Comparison of ENCODE assay signal across 10 mouse cellular contexts in genomic region chr10:69326433-69326832, GRCm38 (mm10). TPM values are rescaled to one million over a fixed set of nuclear protein-coding genes. Genes with fewer than 3 reads are reported as not detected.
DNase-seq lines count a peak whose midpoint lies in the region; ATAC-seq and TF ChIP-seq lines count a peak whose summit lies in the region.
"Had no signal": no experiment of that assay in that cellular context is flagged by ENCODE, and none has a peak within 500 bp of the region (broad histone marks: within the 10 kb centered on the region; RNA-seq: fewer than 3 reads in every experiment).

No protein-coding gene starts in this region.

- intact Hi-C loops in left cerebral cortex, postnatal 10 days (cut with DNase I) = no loop called here

- H3K9ac ChIP-seq in lung, embryonic 15.5 days = no peak overlapping the region
- no peak overlapping the region for H3K9ac ChIP-seq in intestine, postnatal 0 days (ENCODE audit: low read depth, low read length)
- H3K9ac ChIP-seq: liver, embryonic 15.5 days had no signal

- H3K36me3 ChIP-seq in lung, embryonic 15.5 days = no peaks in the 10 kb centered on the region
- H3K36me3 ChIP-seq in intestine, postnatal 0 days (ENCODE audit: control insufficient read depth, insufficient read depth) = no peaks in the 10 kb centered on the region
- H3K36me3 ChIP-seq: liver, embryonic 15.5 days had no signal

- no peaks in the 10 kb centered on the region for H3K27me3 ChIP-seq in lung, embryonic 15.5 days
- no peaks in the 10 kb centered on the region for H3K27me3 ChIP-seq in intestine, postnatal 0 days (replicated peaks; ENCODE audit: control insufficient read depth, insufficient read depth, low read length)
- H3K27me3 ChIP-seq: liver, embryonic 15.5 days had no signal

- H3K4me3 ChIP-seq in lung, embryonic 15.5 days = no peak overlapping the region
- H3K4me3 ChIP-seq in intestine, postnatal 0 days (ENCODE audit: low read depth, low read length) = no peak overlapping the region
- H3K4me3 ChIP-seq: liver, embryonic 15.5 days had no signal

- H3K9me3 ChIP-seq in lung, embryonic 15.5 days = no peaks in the 10 kb centered on the region
- no peaks in the 10 kb centered on the region for H3K9me3 ChIP-seq in intestine, postnatal 0 days (ENCODE audit: control insufficient read depth)
- H3K9me3 ChIP-seq: liver, embryonic 15.5 days had no signal

- no peak overlapping the region for H3K4me2 ChIP-seq in lung, embryonic 15.5 days
- H3K4me2 ChIP-seq in intestine, postnatal 0 days (replicated peaks; ENCODE audit: low read depth) = no peak overlapping the region
- H3K4me2 ChIP-seq: liver, embryonic 15.5 days had no signal

- DNase-seq in adrenal gland, adult 2 months = peak; percentile 37
- no peak for DNase-seq in adrenal gland, adult 18-20 months (ENCODE audit: low spot score in 2 of 2)
- DNase-seq in left cerebral cortex, postnatal 10 days (ENCODE audit: extremely low spot score in 1 of 2, low spot score in 2 of 2) = peak; percentile 42 to 51
- DNase-seq in left cerebral cortex, adult 11 months (ENCODE audit: low spot score) = no peak
- peak; percentile 33 for DNase-seq in cerebellum, adult 9-10 months
- DNase-seq: spleen, adult 18-20 months had no signal

- 0 out of 2 replicates have a peak, but pooled peaks have one; percentile 24 for ATAC-seq in lung, embryonic 15.5 days (ENCODE audit: borderline replicate concordance, extremely low read depth, low FRiP score, low TSS enrichment)
- no peak for ATAC-seq in activated CD4-positive, CD25-positive, alpha-beta regulatory T cell, adult 4 months
- no peak for ATAC-seq in intestine, postnatal 0 days

- TF ChIP-seq CTCF in intestine, postnatal 0 days (IDR thresholded peaks at IDR 0.05; ENCODE audit: low read depth) = no peak

- WGBS in lung, embryonic 15.5 days = 69% methylated on average over 3 of the region's 3 CpGs
- 74% methylated on average over 3 of the region's 3 CpGs for WGBS in intestine, postnatal 0 days

- 0 out of 2 replicates have a peak, but pooled peaks cover 5% of the 10 kb centered on the region for H3K4me1 ChIP-seq in lung, embryonic 15.5 days
- H3K4me1 ChIP-seq in intestine, postnatal 0 days (replicated peaks; ENCODE audit: control insufficient read depth, insufficient read depth, low read length) = no peaks in the 10 kb centered on the region

- no peak overlapping the region for H3K27ac ChIP-seq in lung, embryonic 15.5 days
- H3K27ac ChIP-seq in intestine, postnatal 0 days (ENCODE audit: low read depth, low read length) = no peak overlapping the region
- H3K27ac ChIP-seq: liver, embryonic 15.5 days had no signal

RNA-seq across cellular contexts. Expression of gene Cdk1, which starts 26.3 kb away (rescaled TPM):
- total RNA-seq in adrenal gland, adult 2 months (2021) = 1 to 10 TPM; 4.2 to 6.2 TPM
- 2.0 and 3.6 TPM in 2 replicates for polyA plus RNA-seq in adrenal gland, adult 2 months (2012; rRNA removed)
- total RNA-seq in adrenal gland, adult 18-20 months (2021) = 1 to 10 TPM; 3.0 to 4.3 TPM
- 1 to 10 TPM; 5.1 to 7.5 TPM for total RNA-seq in left cerebral cortex, postnatal 10 days (2021)
- 634 and 641 TPM in 2 replicates for polyA plus RNA-seq in lung, embryonic 15.5 days (2015; fragmentation: Nextera tagmentation; extraction: Ambion mirVana)
- polyA plus RNA-seq in activated CD4-positive, CD25-positive, alpha-beta regulatory T cell, adult 4 months (2017; shearing (Covaris generic)) = 10 to 100 TPM; 38.3 to 42.9 TPM
- 100 and 133 TPM in 2 replicates for polyA plus RNA-seq in intestine, postnatal 0 days (2015; fragmentation: Nextera tagmentation; extraction: Ambion mirVana)

Comparison
In these comparisons a context has a peak if more than half of its experiments do, and no peak if none do; other contexts are left out.
1. DNase-seq: peak in adrenal gland, adult 2 months (single experiment), left cerebral cortex, postnatal 10 days (2 of 2) and cerebellum, adult 9-10 months (single experiment); none in adrenal gland, adult 18-20 months (0 of 2) and left cerebral cortex, adult 11 months (single experiment).